Mouse (Mus musculus) embryonic facial prominence, embryonic 12.5 days (tissue): ENCODE measurements around the gene Sh3kbp1. TPM values are rescaled to one million over a fixed set of nuclear protein-coding genes. Genes with fewer than 3 reads are reported as not detected.

ENCODE experiments used
- ATAC-seq: fragments of 200-750 bp; cut with Nextera tagmentation; 2 replicates; pipeline ENCODE4 v1.8.0; 2017; ENCODE audit not compliant: insufficient number of reproducible peaks, insufficient read depth, low FRiP score, low TSS enrichment
- H3K27ac ChIP-seq: fragments of 300-500 bp; sonication (generic); 2 replicates; pipeline ENCODE4 v1.5.1; 2016; ENCODE audit warnings: mild to moderate bottlenecking
- H3K27me3 ChIP-seq: fragments of 300-500 bp; sonication (generic); 2 replicates; pipeline ENCODE4 v1.6.1; 2016; ENCODE audit warnings: mild to moderate bottlenecking, moderate library complexity
- H3K36me3 ChIP-seq: fragments of 300-500 bp; sonication (generic); 2 replicates; pipeline ENCODE4 v1.6.1; 2016; ENCODE audit warnings: mild to moderate bottlenecking
- H3K4me1 ChIP-seq: fragments of 300-500 bp; sonication (generic); 2 replicates; pipeline ENCODE4 v1.6.1; 2016
- H3K4me2 ChIP-seq: fragments of 300-500 bp; sonication (generic); replicated peaks from 2 replicates; pipeline ENCODE4 v1.6.1; 2016; ENCODE audit warnings: mild to moderate bottlenecking, moderate library complexity
- H3K4me3 ChIP-seq: fragments of 300-500 bp; sonication (generic); 2 replicates; pipeline ENCODE4 v1.5.1; 2016; ENCODE audit warnings: mild to moderate bottlenecking
- H3K9ac ChIP-seq: fragments of 300-500 bp; sonication (generic); 2 replicates; pipeline ENCODE4 v1.6.1; 2016; ENCODE audit warnings: mild to moderate bottlenecking, moderate library complexity
- H3K9me3 ChIP-seq: fragments of 300-500 bp; sonication (generic); 2 replicates; pipeline ENCODE4 v1.6.1; 2016; ENCODE audit warnings: mild to moderate bottlenecking, moderate library complexity
- WGBS: fragments of 180-500 bp; shearing (Covaris S2); methylation state at CpG from one replicate; pipeline ENCODE4 v1.1.7; 2016; 5-methylcytosine and 5-hydroxymethylcytosine counted together
- polyA plus RNA-seq: library from polyadenylated mRNA; unstranded; fragments of >200 nt; fragmentation: Nextera tagmentation; extraction: Ambion mirVana; gene quantifications from 2 replicates; pipeline ENCODE4 v1.2.1, GENCODE M21; 2016

Sh3kbp1 gene
- polyA plus RNA-seq, 1 experiment from 2014 or later: 39.9 TPM

- Histone ChIP-seq H3K36me3 (no peaks in the 10 kb centered on the region), H3K4me2 (no peak overlapping the region), H3K9me3 (no peaks in the 10 kb centered on the region), H3K9ac (no peak overlapping the region), H3K27me3 (peaks cover 17% of the 10 kb centered on the region), H3K4me1 (no peaks in the 10 kb centered on the region), H3K4me3 (no peak overlapping the region), H3K27ac (no peak overlapping the region)
- 68% methylated on average over 1 of the region's 1 CpGs for WGBS
- no peak for ATAC-seq
These were observed 177.3 kb downstream of the Sh3kbp1 start for GRCm38 (mm10) chrX:159804371-159804770.

- Histone ChIP-seq H3K27me3 (peaks cover 7% of the 10 kb centered on the region; the same call in 1 of the 2 replicates), H3K27ac (no peak overlapping the region), H3K4me2 (no peak overlapping the region), H3K4me3 (no peak overlapping the region), H3K9me3 (no peaks in the 10 kb centered on the region), H3K36me3 (no peaks in the 10 kb centered on the region), H3K4me1 (no peaks in the 10 kb centered on the region), H3K9ac (no peak overlapping the region)
- 87% methylated on average over 6 of the region's 6 CpGs for WGBS
- ATAC-seq: no peak
These were observed 182.4 kb downstream of the Sh3kbp1 start for GRCm38 (mm10) chrX:159809510-159809909.

- no peak overlapping the region for H3K9ac ChIP-seq
- 86% methylated on average over 3 of the region's 3 CpGs for WGBS
- H3K4me3 ChIP-seq: no peak overlapping the region
- H3K9me3 ChIP-seq: no peaks in the 10 kb centered on the region
- H3K4me1 ChIP-seq: no peaks in the 10 kb centered on the region
- H3K4me2 ChIP-seq: no peak overlapping the region
- H3K36me3 ChIP-seq: no peaks in the 10 kb centered on the region
- no peak overlapping the region for H3K27ac ChIP-seq
- H3K27me3 ChIP-seq: no peaks in the 10 kb centered on the region
- ATAC-seq: no peak
These were observed 183.4 kb downstream of the Sh3kbp1 start for GRCm38 (mm10) chrX:159810469-159810868.

- Histone ChIP-seq H3K9ac (no peak overlapping the region), H3K4me1 (no peaks in the 10 kb centered on the region), H3K9me3 (no peaks in the 10 kb centered on the region), H3K27me3 (no peaks in the 10 kb centered on the region), H3K36me3 (no peaks in the 10 kb centered on the region), H3K27ac (no peak overlapping the region), H3K4me3 (no peak overlapping the region), H3K4me2 (no peak overlapping the region)
- WGBS: 87% methylated on average over 2 of the region's 2 CpGs
- ATAC-seq: no peak
These were observed 190.4 kb downstream of the Sh3kbp1 start for GRCm38 (mm10) chrX:159817508-159817907.

- Histone ChIP-seq H3K27ac (no peak overlapping the region), H3K9me3 (no peaks in the 10 kb centered on the region), H3K4me1 (no peaks in the 10 kb centered on the region), H3K27me3 (peaks cover 9% of the 10 kb centered on the region; the same call in 1 of the 2 replicates), H3K4me3 (no peak overlapping the region), H3K4me2 (no peak overlapping the region), H3K9ac (no peak overlapping the region), H3K36me3 (no peaks in the 10 kb centered on the region)
- 70% methylated on average over 5 of the region's 5 CpGs for whole genome bisulfite sequencing
- no peak for ATAC-seq
These were observed 201.1 kb downstream of the Sh3kbp1 start for GRCm38 (mm10) chrX:159828135-159828534.

GRCm38 (mm10) chrX:159829192-159829852 is 202.2 kb downstream of the Sh3kbp1 start:
- H3K9me3 ChIP-seq: no peaks in the 10 kb centered on the region
- H3K27ac ChIP-seq: no peak overlapping the region
- ATAC-seq: no peak
- no peak overlapping the region for H3K4me3 ChIP-seq
- H3K4me2 ChIP-seq: no peak overlapping the region
- WGBS: 65% methylated on average over 6 of the region's 6 CpGs
- H3K27me3 ChIP-seq: peaks cover 9% of the 10 kb centered on the region; the same call in 1 of the 2 replicates
- H3K36me3 ChIP-seq: no peaks in the 10 kb centered on the region
- H3K4me1 ChIP-seq: no peaks in the 10 kb centered on the region
- no peak overlapping the region for H3K9ac ChIP-seq

GRCm38 (mm10) chrX:159831176-159831575 is 204.1 kb downstream of the Sh3kbp1 start:
- no peaks in the 10 kb centered on the region for H3K4me1 ChIP-seq
- H3K4me3 ChIP-seq: no peak overlapping the region
- 0 out of 2 replicates have a peak, but pooled peaks cover 6% of the 10 kb centered on the region for H3K27me3 ChIP-seq
- no peaks in the 10 kb centered on the region for H3K36me3 ChIP-seq
- H3K27ac ChIP-seq: no peak overlapping the region
- H3K4me2 ChIP-seq: no peak overlapping the region
- WGBS: 50% methylated on average over 2 of the region's 2 CpGs
- no peaks in the 10 kb centered on the region for H3K9me3 ChIP-seq
- no peak overlapping the region for H3K9ac ChIP-seq
- ATAC-seq: no peak

- 87% methylated on average over 4 of the region's 4 CpGs for WGBS
- Histone ChIP-seq H3K4me1 (no peaks in the 10 kb centered on the region), H3K27ac (no peak overlapping the region), H3K9ac (no peak overlapping the region), H3K9me3 (no peaks in the 10 kb centered on the region), H3K4me2 (no peak overlapping the region), H3K36me3 (no peaks in the 10 kb centered on the region), H3K4me3 (no peak overlapping the region), H3K27me3 (0 out of 2 replicates have a peak, but pooled peaks cover 6% of the 10 kb centered on the region)
- no peak for ATAC-seq
These were observed 208.2 kb downstream of the Sh3kbp1 start for GRCm38 (mm10) chrX:159835239-159835638.

- Histone ChIP-seq H3K36me3 (no peaks in the 10 kb centered on the region), H3K4me3 (no peak overlapping the region), H3K9ac (no peak overlapping the region), H3K4me1 (no peaks in the 10 kb centered on the region), H3K9me3 (no peaks in the 10 kb centered on the region), H3K27ac (no peak overlapping the region), H3K4me2 (no peak overlapping the region), H3K27me3 (0 out of 2 replicates have a peak, but pooled peaks cover 3% of the 10 kb centered on the region)
- 77% methylated on average over 1 of the region's 1 CpGs for WGBS
- no peak for ATAC-seq
These were observed 210.3 kb downstream of the Sh3kbp1 start for GRCm38 (mm10) chrX:159837379-159837778.

- 88% methylated on average over 2 of the region's 2 CpGs for WGBS
- no peaks in the 10 kb centered on the region for H3K36me3 ChIP-seq
- no peak overlapping the region for H3K9ac ChIP-seq
- H3K4me2 ChIP-seq: no peak overlapping the region
- H3K9me3 ChIP-seq: no peaks in the 10 kb centered on the region
- H3K27ac ChIP-seq: no peak overlapping the region
- no peaks in the 10 kb centered on the region for H3K4me1 ChIP-seq
- no peak overlapping the region for H3K4me3 ChIP-seq
- 0 out of 2 replicates have a peak, but pooled peaks cover 3% of the 10 kb centered on the region for H3K27me3 ChIP-seq
- no peak for ATAC-seq
These were observed 212.7 kb downstream of the Sh3kbp1 start for GRCm38 (mm10) chrX:159839786-159840185.

GRCm38 (mm10) chrX:159840225-159840624 is 213.2 kb downstream of the Sh3kbp1 start:
- Histone ChIP-seq H3K9ac (no peak overlapping the region), H3K27me3 (no peaks in the 10 kb centered on the region), H3K4me3 (no peak overlapping the region), H3K4me2 (no peak overlapping the region), H3K9me3 (no peaks in the 10 kb centered on the region), H3K36me3 (no peaks in the 10 kb centered on the region), H3K4me1 (no peaks in the 10 kb centered on the region), H3K27ac (no peak overlapping the region)
- no peak for ATAC-seq
- 36% methylated on average over 7 of the region's 7 CpGs for WGBS

- Histone ChIP-seq H3K9me3 (no peaks in the 10 kb centered on the region), H3K27me3 (no peaks in the 10 kb centered on the region), H3K4me3 (no peak overlapping the region), H3K27ac (no peak overlapping the region), H3K4me1 (no peaks in the 10 kb centered on the region), H3K9ac (no peak overlapping the region), H3K36me3 (no peaks in the 10 kb centered on the region), H3K4me2 (no peak overlapping the region)
- no peak for ATAC-seq
- WGBS: 81% methylated on average over 8 of the region's 8 CpGs
These were observed 223.7 kb downstream of the Sh3kbp1 start for GRCm38 (mm10) chrX:159850722-159851121.
